Mouse (Mus musculus): ENCODE data around the gene Dhx36. TPM values are rescaled to one million over a fixed set of nuclear protein-coding genes. Genes with fewer than 3 reads are reported as not detected.

The Dhx36 gene
- polyA plus RNA-seq, 1 experiment from 2014 or later, result 23.6 TPM

- no peaks in the 10 kb centered on the region for H3K27me3 ChIP-seq (replicated peaks)
- 0 out of 2 replicates have a peak, but pooled peaks cover 8% of the 10 kb centered on the region for H3K36me3 ChIP-seq
- H3K4me3 ChIP-seq (replicated peaks), result no peak overlapping the region
- no peaks in the 10 kb centered on the region for H3K9me3 ChIP-seq
- WGBS, result 42% methylated on average over 6 of the region's 6 CpGs
- peak; percentile 72; the same call in 1 of the 2 replicates for ATAC-seq (ENCODE audit: insufficient read depth, low FRiP score, low read depth)
- H3K4me2 ChIP-seq, result no peak overlapping the region
- H3K4me1 ChIP-seq, result no peaks in the 10 kb centered on the region
- no peak overlapping the region for H3K27ac ChIP-seq
- no peak overlapping the region for H3K9ac ChIP-seq
Observed at GRCm38 (mm10) chr3:62458284-62459013, 48.4 kb downstream of the Dhx36 start.

- no peaks in the 10 kb centered on the region for H3K4me1 ChIP-seq
- ATAC-seq (ENCODE audit: insufficient read depth, low FRiP score, low read depth), result no peak
- 83% methylated on average over 1 of the region's 1 CpGs for WGBS
- no peak overlapping the region for H3K4me3 ChIP-seq (replicated peaks)
- H3K36me3 ChIP-seq, result 0 out of 2 replicates have a peak, but pooled peaks cover 5% of the 10 kb centered on the region
- no peaks in the 10 kb centered on the region for H3K9me3 ChIP-seq
- H3K9ac ChIP-seq, result no peak overlapping the region
- no peak overlapping the region for H3K27ac ChIP-seq
- no peaks in the 10 kb centered on the region for H3K27me3 ChIP-seq (replicated peaks)
- H3K4me2 ChIP-seq, result no peak overlapping the region
Observed at GRCm38 (mm10) chr3:62455854-62456253, 51.0 kb downstream of the Dhx36 start.

DNA sequence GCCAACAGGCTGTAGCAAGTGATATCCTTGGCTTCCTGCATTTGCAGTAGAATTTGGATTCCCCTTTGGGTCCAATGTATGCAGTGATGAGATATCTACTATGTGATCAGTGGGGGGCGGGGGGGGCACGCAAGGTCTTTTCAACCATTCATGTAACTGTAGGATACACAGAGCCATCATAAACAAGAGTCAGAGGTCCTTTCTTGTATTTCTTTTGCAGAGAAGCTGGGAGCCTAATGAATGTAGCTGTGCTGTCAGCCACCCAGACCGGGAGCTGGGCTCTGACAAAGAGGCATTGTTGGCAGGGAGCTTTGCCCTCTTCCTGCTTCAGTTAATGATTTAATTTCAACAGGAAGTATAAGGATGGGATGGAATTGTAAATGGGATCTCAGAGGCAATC is 52.7 kb downstream of the Dhx36 start:
- WGBS, result 60% methylated on average over 3 of the region's 3 CpGs
- H3K4me3 ChIP-seq (replicated peaks), result no peak overlapping the region
- ATAC-seq (ENCODE audit: insufficient read depth, low FRiP score, low read depth), result peak; percentile 37; the same call in 1 of the 2 replicates

DNA sequence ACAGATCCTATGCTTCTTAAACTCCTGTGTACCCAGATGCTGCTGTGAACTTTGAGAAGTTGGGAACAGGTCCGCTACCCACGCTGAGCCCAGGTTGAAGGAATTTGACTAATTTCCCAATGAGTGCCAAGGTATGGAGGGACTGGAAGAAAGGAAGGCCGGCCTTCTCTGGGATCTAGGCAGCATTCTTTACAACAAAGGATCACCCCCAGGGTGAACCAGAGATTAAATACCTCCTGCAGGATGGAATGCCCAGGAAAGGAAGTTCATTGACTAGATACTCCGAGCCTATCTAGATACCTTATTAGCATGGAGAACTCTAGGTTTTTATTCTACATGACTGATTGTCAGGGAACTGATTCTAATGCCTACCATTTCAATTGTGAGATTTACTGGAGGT is 53.8 kb downstream of the Dhx36 start:
- H3K27me3 ChIP-seq (replicated peaks), result no peaks in the 10 kb centered on the region
- no peak overlapping the region for H3K4me3 ChIP-seq (replicated peaks)
- ATAC-seq (ENCODE audit: insufficient read depth, low FRiP score, low read depth), result no peak
- no peak overlapping the region for H3K27ac ChIP-seq
- H3K9ac ChIP-seq, result no peak overlapping the region
- no peaks in the 10 kb centered on the region for H3K9me3 ChIP-seq
- no peak overlapping the region for H3K4me2 ChIP-seq
- H3K4me1 ChIP-seq, result no peaks in the 10 kb centered on the region
- WGBS, result 62% methylated on average over 4 of the region's 4 CpGs
- H3K36me3 ChIP-seq, result no peaks in the 10 kb centered on the region

More for the DNA sequence above, 52.7 kb downstream of the Dhx36 start:
- no peaks in the 10 kb centered on the region for H3K4me1 ChIP-seq
- H3K27me3 ChIP-seq (replicated peaks), result no peaks in the 10 kb centered on the region
- H3K9me3 ChIP-seq, result no peaks in the 10 kb centered on the region
- no peaks in the 10 kb centered on the region for H3K36me3 ChIP-seq
- H3K27ac ChIP-seq, result peak overlapping the region; percentile 48; the same call in 1 of the 2 replicates
- no peak overlapping the region for H3K4me2 ChIP-seq
- no peak overlapping the region for H3K9ac ChIP-seq

GRCm38 (mm10) chr3:62449871-62450496 is 56.8 kb downstream of the Dhx36 start:
- no peaks in the 10 kb centered on the region for H3K4me1 ChIP-seq
- WGBS, result 87% methylated on average over 4 of the region's 4 CpGs
- H3K4me3 ChIP-seq (replicated peaks), result no peak overlapping the region
- no peaks in the 10 kb centered on the region for H3K9me3 ChIP-seq
- H3K36me3 ChIP-seq, result no peaks in the 10 kb centered on the region
- H3K4me2 ChIP-seq, result no peak overlapping the region
- no peak overlapping the region for H3K9ac ChIP-seq
- H3K27me3 ChIP-seq (replicated peaks), result no peaks in the 10 kb centered on the region
- no peak for ATAC-seq (ENCODE audit: insufficient read depth, low FRiP score, low read depth)
- H3K27ac ChIP-seq, result no peak overlapping the region

DNA sequence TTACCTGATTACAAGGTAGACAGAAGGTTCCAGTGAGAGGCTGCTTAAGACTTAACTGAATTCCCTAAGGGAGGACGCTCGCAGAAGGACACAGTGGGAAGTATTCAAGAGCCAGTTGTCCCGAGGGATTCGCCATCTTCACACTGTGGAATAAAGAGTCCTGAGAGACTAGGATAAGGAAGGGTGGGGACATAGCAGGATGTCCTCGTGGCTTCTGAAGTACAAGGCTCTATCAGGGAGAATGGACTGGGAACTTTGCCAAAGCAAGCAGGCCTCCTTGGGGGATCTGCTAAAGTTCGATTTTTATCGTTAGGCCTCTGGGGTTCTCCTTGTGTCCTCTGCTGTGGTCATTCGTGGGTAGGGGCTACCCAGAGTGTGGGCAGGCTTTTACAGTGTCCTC is 59.7 kb downstream of the Dhx36 start:
- no peaks in the 10 kb centered on the region for H3K4me1 ChIP-seq
- no peaks in the 10 kb centered on the region for H3K36me3 ChIP-seq
- H3K27me3 ChIP-seq (replicated peaks), result no peaks in the 10 kb centered on the region
- no peaks in the 10 kb centered on the region for H3K9me3 ChIP-seq
- H3K4me3 ChIP-seq (replicated peaks), result no peak overlapping the region
- no peak overlapping the region for H3K27ac ChIP-seq
- H3K9ac ChIP-seq, result no peak overlapping the region
- ATAC-seq (ENCODE audit: insufficient read depth, low FRiP score, low read depth), result no peak
- 69% methylated on average over 8 of the region's 8 CpGs for WGBS
- H3K4me2 ChIP-seq, result no peak overlapping the region

DNA sequence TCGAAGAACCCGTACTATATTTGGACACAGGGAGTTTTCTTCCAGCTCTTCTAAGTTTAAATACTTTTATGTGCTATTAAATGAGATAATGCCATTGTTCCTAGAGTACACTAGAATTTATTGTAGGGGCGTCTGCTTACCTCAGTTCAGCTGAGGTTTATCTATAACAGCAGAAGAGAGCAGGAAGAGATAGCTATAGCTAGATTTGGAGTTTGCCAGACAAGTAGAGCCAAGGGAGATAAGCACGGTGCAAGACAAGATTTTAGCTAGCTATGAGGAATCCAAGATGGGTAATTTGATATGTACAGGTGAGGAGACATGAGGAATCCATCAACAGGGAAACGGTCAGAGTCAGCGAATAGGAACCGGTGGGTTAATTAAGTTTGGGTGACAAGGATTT is 60.5 kb downstream of the Dhx36 start:
- Histone ChIP-seq H3K27me3 (replicated peaks) (no peaks in the 10 kb centered on the region), H3K4me2 (no peak overlapping the region), H3K4me1 (no peaks in the 10 kb centered on the region), H3K9ac (no peak overlapping the region), H3K36me3 (no peaks in the 10 kb centered on the region), H3K27ac (no peak overlapping the region), H3K9me3 (no peaks in the 10 kb centered on the region), H3K4me3 (replicated peaks) (no peak overlapping the region)
- ATAC-seq (ENCODE audit: insufficient read depth, low FRiP score, low read depth), result no peak
- 79% methylated on average over 7 of the region's 7 CpGs for WGBS

DNA sequence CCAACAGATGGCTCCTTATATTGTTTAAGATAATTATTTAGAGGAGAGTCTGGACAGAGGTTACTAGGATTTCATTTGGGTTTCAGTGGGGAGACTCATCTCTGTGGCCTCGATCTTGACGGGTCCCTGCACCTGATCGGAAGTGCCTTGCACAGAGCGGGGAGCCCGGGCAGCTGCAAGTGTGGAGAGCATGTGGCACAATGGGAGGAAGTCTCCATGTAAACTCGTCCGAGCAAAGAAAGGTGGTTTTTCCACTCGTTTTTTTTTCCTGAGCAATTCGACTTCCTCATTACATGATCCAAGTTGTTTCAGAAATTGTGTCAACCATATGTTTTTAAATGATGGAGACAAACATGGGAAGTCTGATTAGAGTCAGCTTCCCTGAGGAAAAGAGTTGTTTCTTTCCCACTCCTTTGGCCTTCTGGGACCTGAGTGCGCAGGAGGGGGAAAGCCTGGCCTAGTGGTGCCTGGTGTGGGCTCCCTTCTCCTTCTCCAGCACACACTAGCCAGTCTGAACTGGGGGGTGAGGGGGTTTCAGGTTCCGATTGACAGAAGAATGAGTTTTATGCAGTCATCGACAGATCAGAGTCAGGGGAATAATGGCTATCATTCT is 63.1 kb downstream of the Dhx36 start:
- H3K4me1 ChIP-seq, result no peaks in the 10 kb centered on the region
- 0 out of 2 replicates have a peak overlapping the region, but pooled peaks have one; percentile 44 for H3K27ac ChIP-seq
- WGBS, result 73% methylated on average over 12 of the region's 12 CpGs

DNA sequence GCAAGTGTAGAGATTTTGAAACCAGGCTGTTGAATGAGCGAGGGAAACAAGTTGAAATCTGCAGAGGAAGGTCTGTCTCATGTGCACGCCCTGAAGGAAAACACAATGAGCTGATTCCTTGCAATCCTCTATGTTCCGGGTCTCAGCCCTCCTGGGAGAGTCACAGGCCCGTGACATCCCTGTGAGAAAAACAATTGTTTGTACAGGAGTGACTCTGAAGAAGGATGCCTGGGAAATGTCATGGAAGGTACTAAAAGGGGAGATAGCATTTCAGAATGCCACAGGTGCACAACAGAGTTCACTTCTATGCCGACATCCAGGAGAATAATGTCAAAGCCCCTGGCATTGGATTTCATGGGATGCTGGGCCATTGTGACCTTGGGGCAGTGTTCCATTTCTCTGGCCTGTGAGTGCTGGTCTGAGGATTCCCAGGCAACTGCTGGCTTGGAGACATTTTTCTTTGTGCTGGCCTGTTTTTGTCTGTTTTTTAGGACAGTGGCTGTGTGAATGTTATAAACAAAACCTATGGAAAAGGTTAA is 66.3 kb downstream of the Dhx36 start:
- 61% methylated on average over 5 of the region's 5 CpGs for WGBS
- H3K9me3 ChIP-seq, result no peaks in the 10 kb centered on the region

More for the DNA sequence above, 63.1 kb downstream of the Dhx36 start:
- H3K9ac ChIP-seq, result no peak overlapping the region
- no peak overlapping the region for H3K4me3 ChIP-seq (replicated peaks)
- no peak for ATAC-seq (ENCODE audit: insufficient read depth, low FRiP score, low read depth)
- H3K36me3 ChIP-seq, result no peaks in the 10 kb centered on the region
- H3K9me3 ChIP-seq, result no peaks in the 10 kb centered on the region
- no peak overlapping the region for H3K4me2 ChIP-seq
- no peaks in the 10 kb centered on the region for H3K27me3 ChIP-seq (replicated peaks)

GRCm38 (mm10) chr3:62435923-62436322 is 70.9 kb downstream of the Dhx36 start:
- H3K27me3 ChIP-seq (replicated peaks), result no peaks in the 10 kb centered on the region
- H3K4me3 ChIP-seq (replicated peaks), result no peak overlapping the region
- H3K4me2 ChIP-seq, result no peak overlapping the region
- H3K9ac ChIP-seq, result no peak overlapping the region
- H3K9me3 ChIP-seq, result no peaks in the 10 kb centered on the region
- ATAC-seq (ENCODE audit: insufficient read depth, low FRiP score, low read depth), result no peak
- no peak overlapping the region for H3K27ac ChIP-seq
- H3K4me1 ChIP-seq, result no peaks in the 10 kb centered on the region
- H3K36me3 ChIP-seq, result no peaks in the 10 kb centered on the region

More for the DNA sequence above, 66.3 kb downstream of the Dhx36 start:
- no peak overlapping the region for H3K27ac ChIP-seq
- H3K9ac ChIP-seq, result no peak overlapping the region
- no peaks in the 10 kb centered on the region for H3K27me3 ChIP-seq (replicated peaks)
- no peaks in the 10 kb centered on the region for H3K4me1 ChIP-seq
- no peak overlapping the region for H3K4me2 ChIP-seq
- H3K36me3 ChIP-seq, result no peaks in the 10 kb centered on the region
- no peak overlapping the region for H3K4me3 ChIP-seq (replicated peaks)
- no peak for ATAC-seq (ENCODE audit: insufficient read depth, low FRiP score, low read depth)

- no peak overlapping the region for H3K9ac ChIP-seq
- ATAC-seq (ENCODE audit: insufficient read depth, low FRiP score, low read depth), result no peak
- WGBS, result 44% methylated on average over 4 of the region's 4 CpGs
- no peaks in the 10 kb centered on the region for H3K9me3 ChIP-seq
- no peak overlapping the region for H3K27ac ChIP-seq
- H3K27me3 ChIP-seq (replicated peaks), result no peaks in the 10 kb centered on the region
- H3K4me2 ChIP-seq, result no peak overlapping the region
- no peak overlapping the region for H3K4me3 ChIP-seq (replicated peaks)
- no peaks in the 10 kb centered on the region for H3K36me3 ChIP-seq
- H3K4me1 ChIP-seq, result no peaks in the 10 kb centered on the region
Observed at GRCm38 (mm10) chr3:62433675-62434074, 73.1 kb downstream of the Dhx36 start.
